ENCODE assay signal across 17 mouse cellular contexts in the genomic region with DNA sequence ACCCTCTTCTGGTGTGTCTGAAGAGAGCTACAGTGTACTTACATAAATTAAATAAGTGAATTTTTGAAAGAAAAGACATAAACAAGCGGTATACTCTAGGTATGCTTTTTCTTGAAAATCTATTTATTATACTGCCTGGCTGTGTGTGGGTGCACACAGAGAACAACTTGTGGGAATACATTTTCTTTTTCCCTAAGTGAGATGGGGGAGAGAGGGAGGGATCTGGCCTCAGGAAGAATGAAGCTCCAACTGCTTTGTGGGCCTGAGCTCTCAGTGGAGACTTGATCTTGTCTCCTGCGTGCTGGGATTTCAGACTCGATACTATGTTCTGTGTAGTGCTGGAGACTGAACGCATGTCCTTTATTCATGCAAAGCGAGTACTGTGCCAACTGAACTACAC. TPM values are rescaled to one million over a fixed set of nuclear protein-coding genes. Genes with fewer than 3 reads are reported as not detected.
DNase-seq lines count a peak whose midpoint lies in the region; ATAC-seq and TF ChIP-seq lines count a peak whose summit lies in the region.
"Had no signal": no experiment of that assay in that cellular context is flagged by ENCODE, and none has a peak within 500 bp of the region (broad histone marks: within the 10 kb centered on the region; RNA-seq: fewer than 3 reads in every experiment).

No protein-coding gene starts in this region.

- no peaks in the 10 kb centered on the region for H3K9me3 ChIP-seq in heart, embryonic 10.5 days
- H3K9me3 ChIP-seq in kidney, embryonic 15.5 days (replicated peaks), result no peaks in the 10 kb centered on the region
- H3K9me3 ChIP-seq: hindbrain, embryonic 13.5 days; liver, embryonic 12.5 days had no signal

- H3K4me3 ChIP-seq in heart, embryonic 10.5 days, result no peak overlapping the region
- no peak overlapping the region for H3K4me3 ChIP-seq in kidney, embryonic 15.5 days (replicated peaks)
- H3K4me3 ChIP-seq: liver, embryonic 12.5 days had no signal

- H3K4me2 ChIP-seq in kidney, embryonic 15.5 days, result 0 out of 2 replicates have a peak overlapping the region, but pooled peaks have one; percentile 58

- 75% methylated on average over 5 of the region's 5 CpGs for whole genome bisulfite sequencing in heart, embryonic 10.5 days
- 83% methylated on average over 5 of the region's 5 CpGs for WGBS in kidney, embryonic 15.5 days

- TF ChIP-seq CTCF in brain, embryonic 14.5 days (IDR thresholded peaks at IDR 0.05; ENCODE audit: borderline replicate concordance, extremely low read depth, insufficient read depth, insufficient read length), result no peak

- H3K36me3 ChIP-seq in heart, embryonic 10.5 days, result no peaks in the 10 kb centered on the region
- H3K36me3 ChIP-seq in kidney, embryonic 15.5 days, result no peaks in the 10 kb centered on the region
- H3K36me3 ChIP-seq: hindbrain, embryonic 13.5 days; liver, embryonic 12.5 days had no signal

- peaks cover 14% of the 10 kb centered on the region; the same call in 1 of the 2 replicates for H3K4me1 ChIP-seq in heart, embryonic 10.5 days
- peaks cover 10% of the 10 kb centered on the region for H3K4me1 ChIP-seq in kidney, embryonic 15.5 days
- H3K4me1 ChIP-seq: liver, embryonic 12.5 days had no signal

- TF ChIP-seq POLR2A in brain, embryonic 14.5 days (IDR thresholded peaks at IDR 0.05; ENCODE audit: borderline replicate concordance, extremely low read depth, insufficient read depth, insufficient read length, poor library complexity, severe bottlenecking), result no peak

- no peak for DNase-seq in heart, embryonic 10.5 days (ENCODE audit: low spot score)
- DNase-seq in heart, adult 18-20 months, result no peak
- no peak for DNase-seq in kidney, postnatal 10 days
- DNase-seq in 3T3-L1 (ENCODE audit: low read depth, low spot score), result peak; percentile 29
- peak; percentile 11 for DNase-seq in brain, embryonic 14.5 days (ENCODE audit: low read depth)
- DNase-seq in thymus, postnatal 0 days (ENCODE audit: low spot score), result no peak
- no peak for DNase-seq in spleen, postnatal 36 days (ENCODE audit: low spot score in 2 of 2)
- DNase-seq: gastrocnemius, postnatal 36 days; thymus, adult 2 months had no signal

- 0 out of 2 replicates have a peak, but pooled peaks have one; percentile 6 for ATAC-seq in kidney, embryonic 15.5 days (replicated peaks; ENCODE audit: low FRiP score)
- ATAC-seq: liver, embryonic 12.5 days had no signal

- H3K27ac ChIP-seq in heart, embryonic 10.5 days, result peak overlapping the region; percentile 86; the same call in 1 of the 2 replicates
- 0 out of 2 replicates have a peak overlapping the region, but pooled peaks have one; percentile 29 for H3K27ac ChIP-seq in kidney, embryonic 15.5 days
- H3K27ac ChIP-seq: liver, embryonic 12.5 days had no signal

- H3K27me3 ChIP-seq in heart, embryonic 10.5 days (ENCODE audit: insufficient read depth, poor library complexity, severe bottlenecking), result peaks cover 13% of the 10 kb centered on the region
- peaks cover under 1% of the 10 kb centered on the region; the same call in 1 of the 2 replicates for H3K27me3 ChIP-seq in kidney, embryonic 15.5 days

- no peak overlapping the region for H3K9ac ChIP-seq in kidney, embryonic 15.5 days
- H3K9ac ChIP-seq: hindbrain, embryonic 13.5 days; liver, embryonic 12.5 days had no signal

RNA-seq across cellular contexts. Expression of gene Nanog, which starts 5.5 kb away (rescaled TPM):
- 0.20 and 0.57 TPM in 2 replicates for polyA plus RNA-seq in heart, embryonic 10.5 days (2016; fragmentation: Nextera tagmentation; extraction: Ambion mirVana)
- not detected for total RNA-seq in heart, adult 18-20 months (2021)
- polyA plus RNA-seq in kidney, embryonic 15.5 days (2015; fragmentation: Nextera tagmentation; extraction: Ambion mirVana), result 0.14 TPM in 1 of 2 replicates, not detected in the other
- polyA plus RNA-seq in brain, embryonic 14.5 days (2012; rRNA removed), result 0.22 and 0.23 TPM in 2 replicates
- 0.07 TPM in 1 of 2 replicates, not detected in the other for polyA plus RNA-seq in thymus, postnatal 0 days (2015; fragmentation: Nextera tagmentation; extraction: Ambion mirVana)
- total RNA-seq: adrenal gland, postnatal 25 days; gastrocnemius, postnatal 36 days; layer of hippocampus, adult 18-20 months; left cerebral cortex, adult 8-10 months; monocyte, adult 5-6 weeks; neutrophil, adult 5-6 weeks had no signal
- polyA plus RNA-seq: liver, embryonic 12.5 days had no signal

Comparison
In these comparisons a context has a peak if more than half of its experiments do, and no peak if none do; other contexts are left out.
1. DNase-seq: peak in 3T3-L1 (single experiment) and brain, embryonic 14.5 days (single experiment); none in heart, embryonic 10.5 days (single experiment), heart, adult 18-20 months (0 of 2), kidney, postnatal 10 days (single experiment), thymus, postnatal 0 days (single experiment) and spleen, postnatal 36 days (0 of 2).